Mouse (Mus musculus): Measurements from ENCODE around the gene Coq2. TPM values are rescaled to one million over a fixed set of nuclear protein-coding genes. Genes with fewer than 3 reads are reported as not detected.

Gene Coq2
- total RNA-seq, 2 experiments from 2014 or later, result 76.4 to 77.0 TPM

GRCm38 (mm10) chr5:100656352-100656751 is 18.6 kb downstream of the Coq2 start:
- no peak for DNase-seq (ENCODE audit: extremely low spot score in 1 of 2, low spot score in 2 of 2)
- TF ChIP-seq CTCF (IDR thresholded peaks at IDR 0.05), result no peak
- intact Hi-C loops (cut with DNase I), result no loop called here
- H3K27ac ChIP-seq, result no peak overlapping the region
- no peak overlapping the region for H3K4me3 ChIP-seq

- no peak overlapping the region for H3K4me3 ChIP-seq
- intact Hi-C loops (cut with DNase I), result no loop called here
- no peak for DNase-seq (ENCODE audit: extremely low spot score in 1 of 2, low spot score in 2 of 2)
- TF ChIP-seq CTCF (IDR thresholded peaks at IDR 0.05), result no peak
- H3K27ac ChIP-seq, result no peak overlapping the region
Observed at GRCm38 (mm10) chr5:100652327-100652726, 22.6 kb downstream of the Coq2 start.

- intact Hi-C loops (cut with DNase I), result no loop called here
- H3K27ac ChIP-seq, result no peak overlapping the region
- H3K4me3 ChIP-seq, result no peak overlapping the region
- TF ChIP-seq CTCF (IDR thresholded peaks at IDR 0.05), result no peak
- DNase-seq (ENCODE audit: extremely low spot score in 1 of 2, low spot score in 2 of 2), result no peak
Observed at GRCm38 (mm10) chr5:100651486-100651885, 23.5 kb downstream of the Coq2 start.

GRCm38 (mm10) chr5:100650969-100651368 is 24.0 kb downstream of the Coq2 start:
- no peak for TF ChIP-seq CTCF (IDR thresholded peaks at IDR 0.05)
- Histone ChIP-seq H3K4me3 (no peak overlapping the region), H3K27ac (no peak overlapping the region)
- DNase-seq (ENCODE audit: extremely low spot score in 1 of 2, low spot score in 2 of 2), result no peak
- intact Hi-C loops (cut with DNase I), result no loop called here

- Histone ChIP-seq H3K27ac (no peak overlapping the region), H3K4me3 (no peak overlapping the region)
- no peak for TF ChIP-seq CTCF (IDR thresholded peaks at IDR 0.05)
- intact Hi-C loops (cut with DNase I), result no loop called here
- no peak for DNase-seq (ENCODE audit: extremely low spot score in 1 of 2, low spot score in 2 of 2)
Observed at GRCm38 (mm10) chr5:100648546-100648945, 26.4 kb downstream of the Coq2 start.

GRCm38 (mm10) chr5:100648046-100648445 is 26.9 kb downstream of the Coq2 start:
- intact Hi-C loops (cut with DNase I), result no loop called here
- H3K4me3 ChIP-seq, result no peak overlapping the region
- DNase-seq (ENCODE audit: extremely low spot score in 1 of 2, low spot score in 2 of 2), result no peak
- H3K27ac ChIP-seq, result no peak overlapping the region
- TF ChIP-seq CTCF (IDR thresholded peaks at IDR 0.05), result no peak

- no peak overlapping the region for H3K27ac ChIP-seq
- intact Hi-C loops (cut with DNase I), result no loop called here
- no peak overlapping the region for H3K4me3 ChIP-seq
- DNase-seq (ENCODE audit: extremely low spot score in 1 of 2, low spot score in 2 of 2), result no peak
- TF ChIP-seq CTCF (IDR thresholded peaks at IDR 0.05), result no peak
Observed at GRCm38 (mm10) chr5:100646558-100646957, 28.4 kb downstream of the Coq2 start.

GRCm38 (mm10) chr5:100643991-100644535 is 30.9 kb downstream of the Coq2 start:
- DNase-seq (ENCODE audit: extremely low spot score in 1 of 2, low spot score in 2 of 2), result no peak
- intact Hi-C loops (cut with DNase I), result no loop called here
- no peak overlapping the region for H3K27ac ChIP-seq
- H3K4me3 ChIP-seq, result no peak overlapping the region
- no peak for TF ChIP-seq CTCF (IDR thresholded peaks at IDR 0.05)

GRCm38 (mm10) chr5:100643253-100643990 is 31.5 kb downstream of the Coq2 start:
- Histone ChIP-seq H3K4me3 (no peak overlapping the region), H3K27ac (no peak overlapping the region)
- DNase-seq (ENCODE audit: extremely low spot score in 1 of 2, low spot score in 2 of 2), result peak in 1 of 2 experiments; percentile 37
- intact Hi-C loops (cut with DNase I), result no loop called here
- no peak for TF ChIP-seq CTCF (IDR thresholded peaks at IDR 0.05)

- no peak overlapping the region for H3K4me3 ChIP-seq
- no peak for TF ChIP-seq CTCF (IDR thresholded peaks at IDR 0.05)
- no peak for DNase-seq (ENCODE audit: extremely low spot score in 1 of 2, low spot score in 2 of 2)
- no peak overlapping the region for H3K27ac ChIP-seq
- intact Hi-C loops (cut with DNase I), result no loop called here
Observed at GRCm38 (mm10) chr5:100642316-100642715, 32.6 kb downstream of the Coq2 start.

GRCm38 (mm10) chr5:100638483-100638882 is 36.5 kb downstream of the Coq2 start:
- TF ChIP-seq CTCF (IDR thresholded peaks at IDR 0.05), result no peak
- H3K4me3 ChIP-seq, result no peak overlapping the region
- intact Hi-C loops (cut with DNase I), result no loop called here
- no peak for DNase-seq (ENCODE audit: extremely low spot score in 1 of 2, low spot score in 2 of 2)
- no peak overlapping the region for H3K27ac ChIP-seq

- Histone ChIP-seq H3K27ac (no peak overlapping the region), H3K4me3 (no peak overlapping the region)
- no peak for TF ChIP-seq CTCF (IDR thresholded peaks at IDR 0.05)
- intact Hi-C loops (cut with DNase I), result no loop called here
- DNase-seq (ENCODE audit: extremely low spot score in 1 of 2, low spot score in 2 of 2), result no peak
Observed at GRCm38 (mm10) chr5:100636794-100637544, 38.0 kb downstream of the Coq2 start.

Data from left cerebral cortex, adult 2 months (tissue).